Mouse (Mus musculus) liver, embryonic 14.5 days (tissue): ENCODE measurements around the gene Coro2a. TPM values are rescaled to one million over a fixed set of nuclear protein-coding genes. Genes with fewer than 3 reads are reported as not detected.
A peak's percentile ranks its signal among the peaks of the same experiment; 100 is the strongest.

ENCODE experiments used
- ATAC-seq: fragments of 200-750 bp; cut with Nextera tagmentation; 2 replicates; pipeline ENCODE4 v1.8.0; 2017; ENCODE audit warnings: moderate number of reproducible peaks, mild to moderate bottlenecking, moderate library complexity; ENCODE audit not compliant: insufficient read depth
- DNase-seq, 3 experiments: peaks; one replicate each; pipeline ENCODE4 v3.0.0-alpha.2; 2012 to 2013; ENCODE audit warnings: low read depth in 3 of 3, low spot score in 3 of 3
- H3K27ac ChIP-seq: fragments of 300-500 bp; sonication (generic); 2 replicates; pipeline ENCODE4 v1.5.1; 2014; ENCODE audit warnings: moderate library complexity, mild to moderate bottlenecking, control low read depth, inconsistent platforms
- H3K27me3 ChIP-seq: fragments of 300-500 bp; sonication (generic); 2 replicates; pipeline ENCODE4 v1.6.1; 2014; ENCODE audit warnings: mild to moderate bottlenecking, low read length, moderate library complexity; ENCODE audit not compliant: control insufficient read depth, insufficient read depth
- H3K36me3 ChIP-seq: fragments of 300-500 bp; sonication (generic); replicated peaks from 2 replicates; pipeline ENCODE4 v1.6.1; 2014; ENCODE audit warnings: low read depth; ENCODE audit not compliant: control insufficient read depth, insufficient read depth
- H3K4me1 ChIP-seq, 2 experiments: fragments of 200-500 bp in 1 of 2; fragments of 300-500 bp in 1 of 2; sonication (generic) in 1 of 2; replicated peaks; 2 replicates each; pipeline ENCODE4 v1.6.1; 2012 to 2014; ENCODE audit warnings: antibody characterized with exemption in 1 of 2, inconsistent platforms in 1 of 2, low read length in 1 of 2; ENCODE audit not compliant: control insufficient read depth in 2 of 2, insufficient read depth in 2 of 2
- H3K4me2 ChIP-seq: fragments of 300-500 bp; sonication (generic); 2 replicates; pipeline ENCODE4 v1.6.1; 2014; ENCODE audit warnings: low read depth, mild to moderate bottlenecking, control low read depth, moderate library complexity
- H3K4me3 ChIP-seq, 2 experiments: fragments of 200-500 bp in 1 of 2; fragments of 300-500 bp in 1 of 2; sonication (generic) in 1 of 2; 2 replicates each; pipeline ENCODE4 v1.5.1; 2012 to 2014; ENCODE audit warnings: low read depth in 2 of 2, low read length in 2 of 2, mild to moderate bottlenecking in 2 of 2, control low read depth in 1 of 2, inconsistent platforms in 1 of 2, moderate library complexity in 1 of 2; ENCODE audit not compliant: insufficient read depth in 1 of 2
- H3K9ac ChIP-seq: fragments of 300-500 bp; sonication (generic); replicated peaks from 2 replicates; pipeline ENCODE4 v1.6.1; 2014; ENCODE audit warnings: mild to moderate bottlenecking, control low read depth, moderate library complexity
- H3K9me3 ChIP-seq: fragments of 300-500 bp; sonication (generic); 2 replicates; pipeline ENCODE4 v1.6.1; 2016; ENCODE audit warnings: low read length, mixed read lengths; ENCODE audit not compliant: control insufficient read depth
- CTCF ChIP-seq: IDR thresholded peaks from 2 replicates; pipeline ENCODE4 v1.5.1; 2016; ENCODE audit warnings: antibody characterized with exemption, low read depth, control low read depth
- EP300 ChIP-seq: IDR thresholded peaks from 2 replicates; pipeline ENCODE4 v1.6.1; 2016; ENCODE audit warnings: antibody characterized with exemption, low read depth
- WGBS: fragments of 180-500 bp; shearing (Covaris S2); extraction: QIAGEN DNeasy Blood & Tissue Kit; methylation state at CpG from one replicate; pipeline ENCODE4 v1.1.7; 2014; ENCODE audit not compliant: insufficient replicate concordance; 5-methylcytosine and 5-hydroxymethylcytosine counted together
- polyA plus RNA-seq, 2 experiments: library from polyadenylated mRNA; depleted of rRNA in 1 of 2; stranded (reverse) in 1 of 2; unstranded in 1 of 2; fragments of >200 nt; fragmentation: Nextera tagmentation in 1 of 2; extraction: Ambion mirVana in 1 of 2; gene quantifications; 2 replicates each; pipeline versions ENCODE4 v1.2.1 to v1.2.3; 2012 to 2014

Coro2a gene
- polyA plus RNA-seq, 2 experiments: 2.6 to 2.7 TPM

- Histone ChIP-seq H3K4me2 (no peak overlapping the region), H3K4me3 (no peak overlapping the region), H3K9me3 (no peaks in the 10 kb centered on the region), H3K4me1 (peaks cover 0 to 4% of the 10 kb centered on the region in 2 experiments; a peak in 2 of 4 replicates), H3K9ac (no peak overlapping the region), H3K36me3 (no peaks in the 10 kb centered on the region), H3K27ac (no peak overlapping the region), H3K27me3 (peaks cover 26% of the 10 kb centered on the region)
- ATAC-seq (no peak), DNase-seq (no peak)
- WGBS: 48% methylated on average over 6 of the region's 6 CpGs
- TF ChIP-seq EP300: no peak
- TF ChIP-seq CTCF: no peak
These were observed 3.0 kb downstream of the Coro2a start for GRCm38 (mm10) chr4:46598981-46599380.

- no peak overlapping the region for H3K4me3 ChIP-seq
- DNase-seq: no peak
- no peaks in the 10 kb centered on the region for H3K36me3 ChIP-seq
- H3K4me2 ChIP-seq: peak overlapping the region; percentile 4; the same call in 1 of the 2 replicates
- 17% methylated on average over 10 of the region's 10 CpGs for WGBS
- TF ChIP-seq EP300 (no peak), CTCF (no peak)
- no peak overlapping the region for H3K9ac ChIP-seq
- ATAC-seq: no peak
- no peaks in the 10 kb centered on the region for H3K9me3 ChIP-seq
- H3K27ac ChIP-seq: no peak overlapping the region
- H3K27me3 ChIP-seq: peaks cover 26% of the 10 kb centered on the region
- H3K4me1 ChIP-seq: peaks cover 0 to 7% of the 10 kb centered on the region in 2 experiments; a peak in 2 of 4 replicates
These were observed 3.9 kb downstream of the Coro2a start for GRCm38 (mm10) chr4:46598111-46598510.

DNA sequence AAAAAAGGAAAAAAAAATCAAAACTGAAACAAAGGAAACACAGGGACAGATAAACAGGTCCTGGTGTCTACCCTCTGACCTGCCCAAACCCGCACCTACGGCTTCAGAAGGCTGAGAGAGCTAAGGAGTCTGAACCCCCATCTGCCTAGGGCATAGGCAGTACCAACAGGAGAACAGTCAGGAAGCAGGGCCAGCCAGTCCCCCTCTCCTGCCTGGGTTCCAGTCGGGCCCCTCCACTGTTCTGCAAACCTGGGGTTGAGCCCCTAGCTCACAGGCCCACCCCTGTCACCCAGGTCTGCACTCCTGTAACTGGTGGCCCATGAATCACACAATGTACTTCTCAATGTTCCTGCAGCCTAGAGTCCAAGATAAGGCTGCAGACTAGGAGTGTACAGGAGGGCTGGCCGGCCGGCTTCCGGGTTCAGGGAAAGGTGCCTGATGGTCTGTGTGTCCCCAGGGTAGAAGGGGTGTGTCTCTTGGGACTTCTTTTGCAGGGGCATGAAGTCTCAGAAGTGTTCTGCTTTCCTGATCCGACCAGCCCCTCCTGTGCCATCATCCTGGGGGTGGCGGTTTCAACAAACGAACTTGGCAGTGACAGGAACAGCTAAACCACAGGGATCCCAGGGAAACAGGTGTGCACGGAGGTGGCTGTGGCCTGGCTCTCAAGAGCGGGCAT, 4.6 kb downstream of the Coro2a start:
- 24% methylated on average over 11 of the region's 11 CpGs for WGBS
- TF ChIP-seq EP300 (no peak), CTCF (no peak)
- Histone ChIP-seq H3K9me3 (no peaks in the 10 kb centered on the region), H3K27me3 (peaks cover 26% of the 10 kb centered on the region), H3K4me2 (peak overlapping the region; percentile 4; the same call in 1 of the 2 replicates), H3K4me1 (peaks cover 0 to 8% of the 10 kb centered on the region in 2 experiments; a peak in 2 of 4 replicates), H3K27ac (no peak overlapping the region), H3K4me3 (no peak overlapping the region), H3K36me3 (no peaks in the 10 kb centered on the region), H3K9ac (no peak overlapping the region)
- DNase-seq (no peak), ATAC-seq (no peak)

- WGBS: 54% methylated on average over 6 of the region's 6 CpGs
- no peak for TF ChIP-seq EP300
- TF ChIP-seq CTCF: no peak
- no peaks in the 10 kb centered on the region for H3K36me3 ChIP-seq
- no peak overlapping the region for H3K4me3 ChIP-seq
- DNase-seq: no peak
- no peak overlapping the region for H3K9ac ChIP-seq
- H3K9me3 ChIP-seq: no peaks in the 10 kb centered on the region
- no peak overlapping the region for H3K27ac ChIP-seq
- H3K27me3 ChIP-seq: peaks cover 19% of the 10 kb centered on the region
- H3K4me1 ChIP-seq: peaks cover 0 to 11% of the 10 kb centered on the region in 2 experiments; a peak in 1 of 4 replicates
- ATAC-seq: no peak
- no peak overlapping the region for H3K4me2 ChIP-seq
These were observed 5.6 kb downstream of the Coro2a start for GRCm38 (mm10) chr4:46596398-46596797.

- WGBS: 50% methylated on average over 5 of the region's 5 CpGs
- H3K36me3 ChIP-seq: no peaks in the 10 kb centered on the region
- peaks cover 2% of the 10 kb centered on the region; the same call in 1 of the 2 replicates for H3K27me3 ChIP-seq
- H3K4me3 ChIP-seq: no peak overlapping the region
- no peak overlapping the region for H3K4me2 ChIP-seq
- DNase-seq (no peak), ATAC-seq (no peak)
- no peaks in the 10 kb centered on the region for H3K9me3 ChIP-seq
- no peak overlapping the region for H3K9ac ChIP-seq
- no peak overlapping the region for H3K27ac ChIP-seq
- H3K4me1 ChIP-seq: peaks cover 0 to 24% of the 10 kb centered on the region in 2 experiments; a peak in 2 of 4 replicates
- TF ChIP-seq EP300 (no peak), CTCF (no peak)
These were observed 7.9 kb downstream of the Coro2a start for GRCm38 (mm10) chr4:46594131-46594530.
